Mouse (Mus musculus): Measurements from ENCODE around the gene Wdr62.

DNA sequence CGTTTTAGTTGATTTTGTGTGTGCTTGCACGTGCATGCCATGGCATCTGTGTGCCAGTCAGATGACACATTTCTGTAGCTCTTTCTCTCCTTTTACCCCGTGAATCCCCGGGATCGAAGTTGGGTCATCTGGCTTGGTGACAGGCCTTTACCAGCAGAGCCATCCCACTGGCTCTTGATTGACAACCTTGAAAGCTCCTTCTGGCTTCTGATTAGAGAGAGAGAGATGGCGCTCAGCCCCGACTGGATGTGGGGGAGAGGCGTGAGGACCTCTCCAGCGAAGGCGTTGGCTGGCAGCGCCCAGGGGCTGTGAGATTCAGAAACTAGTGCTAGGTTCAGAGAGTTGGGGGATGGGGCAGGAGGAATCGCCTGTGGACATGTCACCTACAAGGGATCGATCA, 13.6 kb upstream of the Wdr62 start:
- no peak for TF ChIP-seq TAL1 (IDR thresholded peaks at IDR 0.05; ENCODE audit: low read length)
- TF ChIP-seq GATA1 (IDR thresholded peaks at IDR 0.05; ENCODE audit: low read length), result no peak
